Mouse (Mus musculus): ENCODE data around the gene Mettl16. TPM values are rescaled to one million over a fixed set of nuclear protein-coding genes. Genes with fewer than 3 reads are reported as not detected.
"Not testable (repeated sequence)": the region's sequence is repeated elsewhere in the genome, so short reads cannot be mapped to it uniquely, and the experiment has no call there.

Mettl16 gene
- polyA plus RNA-seq, 1 experiment from 2014 or later: 62.2 TPM

- H3K36me3 ChIP-seq: peaks cover 52% of the 10 kb centered on the region
- 77% methylated on average over 3 of the region's 3 CpGs for WGBS
Observed at GRCm38 (mm10) chr11:74804081-74804627, 33.5 kb downstream of the Mettl16 start.

GRCm38 (mm10) chr11:74807246-74807882 lies 36.7 kb downstream of the Mettl16 start:
- peaks cover 49% of the 10 kb centered on the region for H3K36me3 ChIP-seq
- no peak overlapping the region for H3K9ac ChIP-seq
- H3K27ac ChIP-seq: no peak overlapping the region
- 91% methylated on average over 6 of the region's 6 CpGs for WGBS
- no peak overlapping the region for H3K4me3 ChIP-seq
- no peak for ATAC-seq (ENCODE audit: insufficient number of reproducible peaks, insufficient read depth, low FRiP score, low TSS enrichment)
- H3K4me2 ChIP-seq (replicated peaks): no peak overlapping the region
- no peaks in the 10 kb centered on the region for H3K27me3 ChIP-seq
- H3K9me3 ChIP-seq: no peaks in the 10 kb centered on the region
- H3K4me1 ChIP-seq: no peaks in the 10 kb centered on the region

More at GRCm38 (mm10) chr11:74804081-74804627, 33.5 kb downstream of the Mettl16 start:
- Histone ChIP-seq H3K4me1 (no peaks in the 10 kb centered on the region), H3K27me3 (no peaks in the 10 kb centered on the region), H3K9ac (no peak overlapping the region), H3K4me2 (replicated peaks) (no peak overlapping the region), H3K4me3 (no peak overlapping the region), H3K9me3 (no peaks in the 10 kb centered on the region), H3K27ac (no peak overlapping the region)
- ATAC-seq (ENCODE audit: insufficient number of reproducible peaks, insufficient read depth, low FRiP score, low TSS enrichment): no peak

- no peak for ATAC-seq (ENCODE audit: insufficient number of reproducible peaks, insufficient read depth, low FRiP score, low TSS enrichment)
- peaks cover 46% of the 10 kb centered on the region for H3K36me3 ChIP-seq
Observed at GRCm38 (mm10) chr11:74808251-74808853, 37.7 kb downstream of the Mettl16 start.

GRCm38 (mm10) chr11:74810134-74810533 lies 39.5 kb downstream of the Mettl16 start:
- ATAC-seq (ENCODE audit: insufficient number of reproducible peaks, insufficient read depth, low FRiP score, low TSS enrichment): no peak
- H3K36me3 ChIP-seq: peaks cover 41% of the 10 kb centered on the region
- no peak overlapping the region for H3K4me3 ChIP-seq
- no peak overlapping the region for H3K27ac ChIP-seq
- H3K4me1 ChIP-seq: no peaks in the 10 kb centered on the region
- H3K4me2 ChIP-seq (replicated peaks): no peak overlapping the region
- H3K27me3 ChIP-seq: no peaks in the 10 kb centered on the region
- no peak overlapping the region for H3K9ac ChIP-seq
- H3K9me3 ChIP-seq: no peaks in the 10 kb centered on the region

More at GRCm38 (mm10) chr11:74808251-74808853, 37.7 kb downstream of the Mettl16 start:
- Histone ChIP-seq H3K4me2 (replicated peaks) (no peak overlapping the region), H3K4me3 (no peak overlapping the region), H3K9ac (no peak overlapping the region), H3K27ac (no peak overlapping the region), H3K4me1 (no peaks in the 10 kb centered on the region), H3K27me3 (no peaks in the 10 kb centered on the region), H3K9me3 (no peaks in the 10 kb centered on the region)
- 95% methylated on average over 6 of the region's 6 CpGs for WGBS

- H3K36me3 ChIP-seq: peaks cover 35% of the 10 kb centered on the region
- not testable (repeated sequence) for H3K9me3 ChIP-seq; H3K4me3 ChIP-seq; ATAC-seq (ENCODE audit: insufficient number of reproducible peaks, insufficient read depth, low FRiP score, low TSS enrichment); H3K4me1 ChIP-seq; H3K4me2 ChIP-seq (replicated peaks); H3K9ac ChIP-seq; H3K27ac ChIP-seq; H3K27me3 ChIP-seq
- 88% methylated on average over 3 of the region's 3 CpGs for WGBS
Observed at GRCm38 (mm10) chr11:74811027-74811426, 40.4 kb downstream of the Mettl16 start.

GRCm38 (mm10) chr11:74811538-74811937 lies 40.9 kb downstream of the Mettl16 start:
- H3K9ac ChIP-seq: no peak overlapping the region
- H3K27me3 ChIP-seq: no peaks in the 10 kb centered on the region
- 88% methylated on average over 5 of the region's 5 CpGs for WGBS
- no peak overlapping the region for H3K27ac ChIP-seq
- H3K9me3 ChIP-seq: no peaks in the 10 kb centered on the region
- H3K4me3 ChIP-seq: no peak overlapping the region
- H3K4me2 ChIP-seq (replicated peaks): no peak overlapping the region
- no peak for ATAC-seq (ENCODE audit: insufficient number of reproducible peaks, insufficient read depth, low FRiP score, low TSS enrichment)
- no peaks in the 10 kb centered on the region for H3K4me1 ChIP-seq
- peaks cover 35% of the 10 kb centered on the region for H3K36me3 ChIP-seq

- Histone ChIP-seq H3K9me3 (no peaks in the 10 kb centered on the region), H3K4me2 (replicated peaks) (no peak overlapping the region), H3K36me3 (peaks cover 32% of the 10 kb centered on the region), H3K9ac (no peak overlapping the region), H3K27ac (no peak overlapping the region), H3K4me3 (no peak overlapping the region), H3K27me3 (no peaks in the 10 kb centered on the region), H3K4me1 (no peaks in the 10 kb centered on the region)
- ATAC-seq (ENCODE audit: insufficient number of reproducible peaks, insufficient read depth, low FRiP score, low TSS enrichment): no peak
Observed at GRCm38 (mm10) chr11:74815795-74816194, 45.2 kb downstream of the Mettl16 start.

GRCm38 (mm10) chr11:74820921-74821320 lies 50.3 kb downstream of the Mettl16 start:
- H3K27me3 ChIP-seq: no peaks in the 10 kb centered on the region
- ATAC-seq (ENCODE audit: insufficient number of reproducible peaks, insufficient read depth, low FRiP score, low TSS enrichment): no peak
- H3K27ac ChIP-seq: no peak overlapping the region
- no peak overlapping the region for H3K9ac ChIP-seq
- no peaks in the 10 kb centered on the region for H3K4me1 ChIP-seq
- no peak overlapping the region for H3K4me3 ChIP-seq
- H3K9me3 ChIP-seq: no peaks in the 10 kb centered on the region
- no peak overlapping the region for H3K4me2 ChIP-seq (replicated peaks)
- 81% methylated on average over 1 of the region's 1 CpGs for WGBS
- H3K36me3 ChIP-seq: peaks cover 33% of the 10 kb centered on the region

- ATAC-seq (ENCODE audit: insufficient number of reproducible peaks, insufficient read depth, low FRiP score, low TSS enrichment): no peak
- 43% methylated on average over 1 of the region's 1 CpGs for WGBS
- Histone ChIP-seq H3K4me1 (no peaks in the 10 kb centered on the region), H3K4me3 (no peak overlapping the region), H3K9ac (no peak overlapping the region), H3K36me3 (peaks cover 30% of the 10 kb centered on the region), H3K27me3 (no peaks in the 10 kb centered on the region), H3K4me2 (replicated peaks) (no peak overlapping the region), H3K27ac (no peak overlapping the region), H3K9me3 (no peaks in the 10 kb centered on the region)
Observed at GRCm38 (mm10) chr11:74821463-74821862, 50.8 kb downstream of the Mettl16 start.

GRCm38 (mm10) chr11:74822746-74823440 lies 52.3 kb downstream of the Mettl16 start:
- ATAC-seq (ENCODE audit: insufficient number of reproducible peaks, insufficient read depth, low FRiP score, low TSS enrichment): no peak
- no peaks in the 10 kb centered on the region for H3K9me3 ChIP-seq
- H3K4me3 ChIP-seq: no peak overlapping the region
- no peaks in the 10 kb centered on the region for H3K4me1 ChIP-seq
- 85% methylated on average over 7 of the region's 7 CpGs for WGBS
- peaks cover 17% of the 10 kb centered on the region for H3K36me3 ChIP-seq
- no peak overlapping the region for H3K4me2 ChIP-seq (replicated peaks)
- no peaks in the 10 kb centered on the region for H3K27me3 ChIP-seq
- H3K9ac ChIP-seq: no peak overlapping the region
- no peak overlapping the region for H3K27ac ChIP-seq

- Histone ChIP-seq H3K9me3 (no peaks in the 10 kb centered on the region), H3K4me1 (peaks cover 6% of the 10 kb centered on the region; the same call in 1 of the 2 replicates), H3K4me2 (replicated peaks) (no peak overlapping the region), H3K9ac (no peak overlapping the region), H3K27ac (no peak overlapping the region), H3K27me3 (0 out of 2 replicates have a peak, but pooled peaks cover 3% of the 10 kb centered on the region), H3K4me3 (no peak overlapping the region), H3K36me3 (0 out of 2 replicates have a peak, but pooled peaks cover 7% of the 10 kb centered on the region)
- 78% methylated on average over 7 of the region's 7 CpGs for WGBS
- no peak for ATAC-seq (ENCODE audit: insufficient number of reproducible peaks, insufficient read depth, low FRiP score, low TSS enrichment)
Observed at GRCm38 (mm10) chr11:74826151-74826550, 55.5 kb downstream of the Mettl16 start.

Measured in embryonic facial prominence, embryonic 12.5 days (tissue).